Mouse (Mus musculus) erythroblast, embryonic 14.5 days (primary cell): ENCODE results near the gene Entpd1.

ENCODE experiments used
- GATA1 ChIP-seq: IDR thresholded peaks from 2 replicates; pipeline ENCODE4 v1.6.1; 2012; ENCODE audit warnings: low read length, inconsistent platforms, mixed read lengths
- TAL1 ChIP-seq: IDR thresholded peaks from 3 replicates; pipeline ENCODE4 v1.6.1; 2012; ENCODE audit warnings: low read length, inconsistent platforms, mixed read lengths

GRCm38 (mm10) chr19:40728732-40729420 is 116.7 kb downstream of the Entpd1 start:
- TF ChIP-seq GATA1 = no peak
- no peak for TF ChIP-seq TAL1
